Mouse (Mus musculus) spleen, postnatal 0 days (tissue): ENCODE measurements around the gene Gm2026. TPM values are rescaled to one million over a fixed set of nuclear protein-coding genes. Genes with fewer than 3 reads are reported as not detected.

Experiments
- polyA plus RNA-seq: library from polyadenylated mRNA; unstranded; fragments of >200 nt; fragmentation: Nextera tagmentation; extraction: Ambion mirVana; gene quantifications from 2 replicates; pipeline ENCODE4 v1.2.1, GENCODE M21; 2015

Gene Gm2026
- polyA plus RNA-seq, result 4.3 and 8.6 TPM in 2 replicates

GRCm38 (mm10) chr2:175965031-175965430 is at the start of gene Gm2026:
Gene Gm2026, plus strand, starts transcription at chr2:175965331.

GRCm38 (mm10) chr2:175931000-175931399 is 34.1 kb upstream of the Gm2026 start, which contains the start of gene Zfp966:
Gene Zfp966, minus strand, starts transcription at chr2:175931100.

Other genes with a start within 250 kb of the Gm2026 start
- gene Gm2007, start 223.8 kb upstream of the Gm2026 start, polyA plus RNA-seq, result 1.3 TPM in 1 of 2 replicates, not detected in the other
- 1.9 and 2.4 TPM in 2 replicates for gene Gm14288, start 164.2 kb upstream of the Gm2026 start, polyA plus RNA-seq
- 6.1 and 8.2 TPM in 2 replicates for gene Gm6710, start 96.1 kb upstream of the Gm2026 start, polyA plus RNA-seq
- 0.53 and 0.99 TPM in 2 replicates for gene Zfp966, start 34.2 kb upstream of the Gm2026 start, polyA plus RNA-seq
- 0.15 and 0.49 TPM in 2 replicates for gene Gm2004, start 184.5 kb downstream of the Gm2026 start, polyA plus RNA-seq